ENCODE assay signal across 13 mouse cellular contexts in the genomic region with DNA sequence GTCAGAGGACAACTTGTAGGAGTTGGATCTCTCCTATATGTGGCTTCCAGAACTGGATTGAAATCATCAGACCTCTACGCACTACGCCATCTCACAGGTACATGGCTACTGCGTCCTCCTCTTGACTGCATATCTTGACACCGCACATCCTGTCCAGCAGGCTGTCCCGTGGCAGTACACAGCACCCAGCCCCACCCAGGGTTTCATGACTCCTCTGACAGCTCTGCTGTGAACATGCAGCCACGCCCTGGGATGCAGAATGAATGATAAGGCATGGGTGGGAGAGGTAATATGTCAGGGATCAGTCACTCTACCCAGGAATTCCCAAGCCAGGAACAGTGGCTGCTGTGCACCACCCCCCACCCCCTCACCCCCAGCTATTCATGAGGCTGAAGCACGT. TPM values are rescaled to one million over a fixed set of nuclear protein-coding genes. Genes with fewer than 3 reads are reported as not detected.
DNase-seq lines count a peak whose midpoint lies in the region; ATAC-seq lines count a peak whose summit lies in the region.
"Had no signal": no experiment of that assay in that cellular context is flagged by ENCODE, and none has a peak within 500 bp of the region (broad histone marks: within the 10 kb centered on the region; RNA-seq: fewer than 3 reads in every experiment).

No protein-coding gene starts in this region.

- peaks cover 38% of the 10 kb centered on the region for H3K4me1 ChIP-seq in limb, embryonic 15.5 days
- H3K4me1 ChIP-seq in limb, embryonic 10.5 days: peaks cover 37% of the 10 kb centered on the region
- peaks cover 69% of the 10 kb centered on the region for H3K4me1 ChIP-seq in liver, embryonic 11.5 days (replicated peaks; ENCODE audit: control insufficient read depth, insufficient read depth, low read length)

- peaks cover 3% of the 10 kb centered on the region; the same call in 1 of the 2 replicates for H3K36me3 ChIP-seq in limb, embryonic 15.5 days
- peaks cover 63% of the 10 kb centered on the region for H3K36me3 ChIP-seq in limb, embryonic 10.5 days
- peaks cover 4% of the 10 kb centered on the region; the same call in 1 of the 2 replicates for H3K36me3 ChIP-seq in liver, embryonic 11.5 days (ENCODE audit: control insufficient read depth, insufficient read depth, low read length)
- H3K36me3 ChIP-seq: hindbrain, embryonic 15.5 days; midbrain, embryonic 15.5 days had no signal

- ATAC-seq in limb, embryonic 15.5 days (ENCODE audit: insufficient number of reproducible peaks, low FRiP score, low TSS enrichment, low read depth): no peak
- ATAC-seq in liver, embryonic 11.5 days (replicated peaks; ENCODE audit: low FRiP score): peak; percentile 93
- ATAC-seq in activated CD4-positive, CD25-positive, alpha-beta regulatory T cell, adult 4 months: no peak
- ATAC-seq: midbrain, embryonic 15.5 days had no signal

- H3K4me2 ChIP-seq in limb, embryonic 15.5 days: no peak overlapping the region
- peak overlapping the region; percentile 53 for H3K4me2 ChIP-seq in liver, embryonic 11.5 days
- H3K4me2 ChIP-seq: hindbrain, embryonic 15.5 days; limb, embryonic 13.5 days; midbrain, embryonic 15.5 days had no signal

- H3K9ac ChIP-seq in limb, embryonic 15.5 days: no peak overlapping the region
- peak overlapping the region; percentile 27; the same call in 1 of the 2 replicates for H3K9ac ChIP-seq in liver, embryonic 11.5 days (ENCODE audit: low read depth, low read length)
- H3K9ac ChIP-seq: hindbrain, embryonic 15.5 days; limb, embryonic 13.5 days; midbrain, embryonic 15.5 days had no signal

- WGBS in limb, embryonic 15.5 days: 79% methylated on average over 7 of the region's 7 CpGs
- 93% methylated on average over 7 of the region's 7 CpGs for WGBS in limb, embryonic 10.5 days
- WGBS in liver, embryonic 11.5 days: 57% methylated on average over 7 of the region's 7 CpGs

- H3K4me3 ChIP-seq in limb, embryonic 15.5 days: no peak overlapping the region
- H3K4me3 ChIP-seq in limb, embryonic 10.5 days: no peak overlapping the region
- H3K4me3 ChIP-seq in liver, embryonic 11.5 days (ENCODE audit: low read depth, low read length): no peak overlapping the region
- H3K4me3 ChIP-seq: hindbrain, embryonic 15.5 days; limb, embryonic 13.5 days; midbrain, embryonic 15.5 days had no signal

- 0 out of 2 replicates have a peak overlapping the region, but pooled peaks have one; percentile 6 for H3K27ac ChIP-seq in limb, embryonic 15.5 days
- H3K27ac ChIP-seq in limb, embryonic 10.5 days: no peak overlapping the region
- peak overlapping the region; percentile 72; the same call in 1 of the 2 replicates for H3K27ac ChIP-seq in liver, embryonic 11.5 days (ENCODE audit: low read depth, low read length)
- H3K27ac ChIP-seq: hindbrain, embryonic 15.5 days; limb, embryonic 13.5 days; midbrain, embryonic 15.5 days had no signal

- no peaks in the 10 kb centered on the region for H3K9me3 ChIP-seq in limb, embryonic 15.5 days
- no peaks in the 10 kb centered on the region for H3K9me3 ChIP-seq in limb, embryonic 10.5 days (replicated peaks)
- no peaks in the 10 kb centered on the region for H3K9me3 ChIP-seq in liver, embryonic 11.5 days (ENCODE audit: control insufficient read depth, low read length)
- H3K9me3 ChIP-seq: hindbrain, embryonic 15.5 days; limb, embryonic 13.5 days; midbrain, embryonic 15.5 days had no signal

- DNase-seq in limb, embryonic 10.5 days (ENCODE audit: low spot score): no peak
- DNase-seq in c-Kit-positive CD71-positive TER-119-negative erythroid progenitor cells, embryonic 14.5 days (ENCODE audit: low read depth): peak; percentile 80
- DNase-seq in liver, embryonic 11.5 days (ENCODE audit: low spot score): peak; percentile 50
- DNase-seq in spleen, postnatal 4 days (ENCODE audit: low spot score in 2 of 2): peak; percentile 83 to 85
- DNase-seq in adipocyte (ENCODE audit: low spot score): no peak
- DNase-seq in layer of hippocampus, adult 11-12 months (ENCODE audit: low spot score): no peak
- DNase-seq: heart, adult 11 months; kidney, postnatal 36 days had no signal

- H3K27me3 ChIP-seq in limb, embryonic 15.5 days: no peaks in the 10 kb centered on the region
- no peaks in the 10 kb centered on the region for H3K27me3 ChIP-seq in limb, embryonic 10.5 days (ENCODE audit: low read depth, poor library complexity, severe bottlenecking)
- no peaks in the 10 kb centered on the region for H3K27me3 ChIP-seq in liver, embryonic 11.5 days (replicated peaks; ENCODE audit: control insufficient read depth, insufficient read depth, low read length)
- H3K27me3 ChIP-seq: hindbrain, embryonic 15.5 days; limb, embryonic 13.5 days; midbrain, embryonic 15.5 days had no signal

RNA-seq across cellular contexts. Expression of a gene that starts 7.4 kb away (rescaled TPM):
- 50.4 and 54.8 TPM in 2 replicates for polyA plus RNA-seq in limb, embryonic 15.5 days (2015; fragmentation: Nextera tagmentation; extraction: Ambion mirVana)
- 75.3 and 85.1 TPM in 2 replicates for polyA plus RNA-seq in limb, embryonic 10.5 days (2016; fragmentation: Nextera tagmentation; extraction: Ambion mirVana)
- 45.8 and 47.4 TPM in 2 replicates for polyA plus RNA-seq in liver, embryonic 11.5 days (2014; fragmentation: Nextera tagmentation; extraction: Ambion mirVana)
- 10 to 100 TPM; 43.2 to 52.4 TPM for polyA plus RNA-seq in activated CD4-positive, CD25-positive, alpha-beta regulatory T cell, adult 4 months (2017; shearing (Covaris generic))

RNA-seq across cellular contexts. Expression of a gene that starts 29.8 kb away (rescaled TPM):
- 1.4 and 1.7 TPM in 2 replicates for polyA plus RNA-seq in limb, embryonic 15.5 days (2015; fragmentation: Nextera tagmentation; extraction: Ambion mirVana)
- polyA plus RNA-seq in limb, embryonic 10.5 days (2016; fragmentation: Nextera tagmentation; extraction: Ambion mirVana): 0.54 and 0.90 TPM in 2 replicates
- polyA plus RNA-seq in liver, embryonic 11.5 days (2014; fragmentation: Nextera tagmentation; extraction: Ambion mirVana): 2.2 TPM in 2 replicates
- polyA plus RNA-seq in activated CD4-positive, CD25-positive, alpha-beta regulatory T cell, adult 4 months (2017; shearing (Covaris generic)): under 1 TPM; 0.36 to 0.81 TPM

RNA-seq across cellular contexts. Expression of a gene that starts 29.8 kb away (rescaled TPM):
- polyA plus RNA-seq in limb, embryonic 15.5 days (2015; fragmentation: Nextera tagmentation; extraction: Ambion mirVana): 14.2 and 14.7 TPM in 2 replicates
- polyA plus RNA-seq in limb, embryonic 10.5 days (2016; fragmentation: Nextera tagmentation; extraction: Ambion mirVana): 14.6 and 16.1 TPM in 2 replicates
- 11.6 and 14.0 TPM in 2 replicates for polyA plus RNA-seq in liver, embryonic 11.5 days (2014; fragmentation: Nextera tagmentation; extraction: Ambion mirVana)
- polyA plus RNA-seq in activated CD4-positive, CD25-positive, alpha-beta regulatory T cell, adult 4 months (2017; shearing (Covaris generic)): 1 to 10 TPM; 3.7 to 5.3 TPM

Comparison
In these comparisons a context has a peak if more than half of its experiments do, and no peak if none do; other contexts are left out.
1. DNase-seq: peak in c-Kit-positive CD71-positive TER-119-negative erythroid progenitor cells, embryonic 14.5 days (single experiment), liver, embryonic 11.5 days (single experiment) and spleen, postnatal 4 days (2 of 2); none in limb, embryonic 10.5 days (single experiment), adipocyte (single experiment) and layer of hippocampus, adult 11-12 months (single experiment).